Mouse (Mus musculus): ENCODE measurements at regions not wholly inside any gene's neighbourhood (a gene's known extent, or its start where the extent isn't known, plus 50 kb on each side); places are given as distances from the start of the nearest gene placed in this dataset.

DNA sequence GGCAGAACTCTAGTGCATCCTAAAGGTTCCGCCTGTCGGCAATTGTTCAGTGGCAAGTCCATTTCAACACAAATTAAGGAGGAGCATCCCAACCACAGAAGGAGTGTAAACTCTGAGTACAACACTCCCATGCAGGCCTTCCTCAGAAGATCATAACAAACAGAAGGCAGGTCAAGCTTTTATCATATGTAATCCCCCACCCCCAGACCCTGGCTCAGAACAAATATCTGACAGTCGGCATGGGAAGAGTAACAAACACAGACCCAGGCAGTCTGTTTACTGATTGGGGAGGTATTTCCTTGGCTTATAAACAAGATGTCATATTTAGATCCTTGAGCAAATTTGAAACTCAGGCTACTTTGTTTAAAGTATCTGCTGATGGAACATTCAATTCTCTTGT, 174.9 kb upstream of the Rnaseh2b start:
- DNase-seq = no peak

DNA sequence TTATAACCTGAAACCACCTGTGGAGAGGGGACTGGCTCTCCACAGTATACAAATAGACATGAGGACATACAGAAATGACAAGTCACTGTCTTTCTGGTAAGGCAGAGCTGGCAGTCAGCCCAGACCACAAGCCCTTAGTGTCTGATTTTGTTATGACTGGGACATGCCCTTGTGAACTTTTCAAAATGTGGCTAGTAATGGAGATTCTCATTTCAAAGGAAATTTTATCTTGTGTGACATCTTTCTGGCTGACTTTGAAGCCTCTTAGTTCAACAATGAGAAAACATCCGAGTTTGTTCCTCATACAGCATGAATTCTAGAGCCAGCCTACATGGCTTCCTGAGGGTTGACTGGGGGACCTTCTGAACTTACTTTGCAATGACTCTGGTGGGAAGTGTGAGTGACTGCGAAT, 173.8 kb upstream of the Rnaseh2b start:
- peak; percentile 47 to 74 for DNase-seq

- no peak for DNase-seq
These were observed 163.5 kb upstream of the Rnaseh2b start for GRCm38 (mm10) chr14:62128918-62129317.

DNA sequence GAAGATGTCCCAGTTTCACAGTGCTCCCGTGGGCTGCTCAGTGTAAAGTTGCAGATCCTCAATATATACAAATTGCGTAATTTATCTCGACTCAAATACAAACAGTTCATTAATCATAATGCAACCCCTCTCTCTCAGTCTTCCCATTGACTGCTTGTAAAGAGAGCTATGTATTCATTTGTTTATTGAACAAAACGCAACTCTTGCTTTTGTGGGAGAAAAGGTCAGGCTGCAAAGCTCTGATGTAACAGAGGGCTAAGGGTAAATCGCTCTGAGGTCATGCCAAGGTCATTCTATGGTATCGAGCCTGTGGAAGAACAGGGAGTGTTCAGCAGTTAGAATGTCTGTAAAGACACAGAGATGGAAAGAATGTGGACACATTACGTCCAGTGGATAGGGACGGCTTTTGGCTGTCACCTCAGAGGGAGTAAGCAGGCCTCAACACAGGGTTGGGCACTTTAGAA, 160.0 kb upstream of the Rnaseh2b start:
- DNase-seq = peak in 1 of 2 experiments; percentile 11

GRCm38 (mm10) chr14:62137981-62138380, 154.4 kb upstream of the Rnaseh2b start:
- DNase-seq = no peak

- no peak for DNase-seq
These were observed 147.9 kb upstream of the Rnaseh2b start for GRCm38 (mm10) chr14:62144385-62145030.

DNA sequence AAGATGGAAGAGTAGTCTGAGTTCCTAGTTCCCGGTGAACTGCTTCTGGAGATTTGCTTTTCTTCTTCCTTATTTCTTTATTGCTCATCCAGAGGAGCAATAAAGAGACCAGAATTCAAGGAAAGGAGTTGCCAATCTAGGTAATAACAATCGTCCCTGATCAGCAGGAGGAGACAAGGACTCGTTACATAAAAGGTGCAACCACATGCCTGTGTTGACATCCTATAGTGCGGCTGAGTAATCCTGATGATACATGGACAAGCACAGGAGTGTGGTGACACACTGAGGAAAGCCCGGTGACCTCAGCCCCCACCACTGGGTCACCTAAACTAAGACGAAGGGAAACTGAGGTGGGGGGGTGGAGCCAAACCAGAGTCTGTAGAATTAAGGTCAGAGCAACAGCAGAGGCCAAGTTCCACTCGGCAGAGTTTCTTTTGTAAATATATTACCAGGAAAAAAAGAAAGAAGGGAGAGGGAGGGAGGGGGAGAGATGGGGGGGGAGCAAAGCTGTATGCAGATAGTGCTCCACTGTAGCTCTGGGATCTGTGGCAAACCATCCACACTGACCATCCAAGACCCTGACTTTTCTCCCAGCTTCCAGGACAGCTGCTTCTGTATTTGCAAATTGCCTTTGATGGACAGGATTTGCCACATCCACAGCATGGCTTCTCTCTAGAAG, 135.2 kb upstream of the Rnaseh2b start:
- DNase-seq = no peak

- no peak for DNase-seq
These were observed 132.7 kb upstream of the Rnaseh2b start for GRCm38 (mm10) chr14:62159690-62160089.

- peak; percentile 74 to 88 for DNase-seq
These were observed 129.1 kb upstream of the Rnaseh2b start for GRCm38 (mm10) chr14:62163120-62163796.

DNA sequence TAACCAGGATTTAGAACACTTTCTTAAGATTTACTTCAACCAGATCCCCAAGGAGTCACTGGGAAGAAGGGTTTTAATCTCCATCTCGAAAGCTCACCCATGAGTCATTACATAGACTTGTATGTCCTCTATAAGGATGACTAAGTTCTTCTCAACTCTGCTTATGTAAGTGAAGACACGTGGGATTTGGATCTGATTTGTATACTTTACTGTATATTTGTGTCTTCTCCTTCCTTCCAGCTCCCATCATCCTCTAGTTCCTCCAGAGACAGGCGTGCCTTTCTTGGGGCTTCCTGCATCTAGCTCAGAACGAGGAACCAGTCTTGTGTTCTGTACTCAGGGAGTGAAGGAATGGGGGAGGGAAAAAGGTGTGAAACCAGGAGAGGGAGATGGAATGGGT, 127.5 kb upstream of the Rnaseh2b start:
- DNase-seq = no peak

DNA sequence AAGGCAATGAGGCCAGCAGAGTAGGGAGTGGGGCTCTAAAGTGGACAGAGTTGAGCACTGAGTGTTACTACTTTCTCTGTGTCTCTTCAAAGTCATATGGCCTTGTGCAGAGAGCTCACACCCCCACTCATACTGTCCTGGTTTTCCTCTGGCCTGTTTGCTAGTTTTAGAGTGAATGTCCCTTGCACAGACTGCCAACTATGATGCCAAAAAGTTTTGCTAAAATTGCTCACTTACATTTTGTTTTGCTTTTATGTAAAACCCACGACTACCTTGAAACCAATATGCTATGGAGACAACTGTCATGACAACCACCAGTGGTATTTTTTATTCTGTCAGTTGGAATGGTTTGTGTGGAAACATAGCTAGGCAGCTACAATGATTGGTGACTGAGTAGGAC, 126.4 kb upstream of the Rnaseh2b start:
- DNase-seq = no peak

GRCm38 (mm10) chr14:62166596-62166995, 125.8 kb upstream of the Rnaseh2b start:
- no peak for DNase-seq

DNA sequence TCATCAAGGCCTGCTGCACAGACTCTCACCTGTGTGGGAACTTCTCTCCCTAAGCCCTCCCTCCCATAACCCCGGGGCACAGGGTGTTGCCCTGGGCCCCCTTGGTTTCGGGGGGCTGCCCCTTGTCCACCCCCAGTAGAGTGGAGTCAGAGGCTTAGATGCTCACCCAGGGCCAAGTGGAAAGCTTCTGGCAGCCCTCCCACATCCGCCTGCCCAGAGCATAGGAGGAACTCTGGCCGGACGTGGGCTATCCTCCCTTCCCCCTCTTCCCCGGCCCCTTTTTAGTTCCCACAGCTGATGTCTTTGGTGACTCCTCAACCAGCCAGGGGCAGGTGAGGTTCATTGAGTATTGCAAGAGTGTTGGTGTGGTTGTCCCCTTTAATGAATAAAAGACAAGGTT, 125.3 kb upstream of the Rnaseh2b start:
- DNase-seq = peak; percentile 14 to 31

GRCm38 (mm10) chr14:62168711-62169110, 123.7 kb upstream of the Rnaseh2b start:
- DNase-seq = no peak

GRCm38 (mm10) chr14:62170385-62170784, 122.0 kb upstream of the Rnaseh2b start:
- no peak for DNase-seq

DNA sequence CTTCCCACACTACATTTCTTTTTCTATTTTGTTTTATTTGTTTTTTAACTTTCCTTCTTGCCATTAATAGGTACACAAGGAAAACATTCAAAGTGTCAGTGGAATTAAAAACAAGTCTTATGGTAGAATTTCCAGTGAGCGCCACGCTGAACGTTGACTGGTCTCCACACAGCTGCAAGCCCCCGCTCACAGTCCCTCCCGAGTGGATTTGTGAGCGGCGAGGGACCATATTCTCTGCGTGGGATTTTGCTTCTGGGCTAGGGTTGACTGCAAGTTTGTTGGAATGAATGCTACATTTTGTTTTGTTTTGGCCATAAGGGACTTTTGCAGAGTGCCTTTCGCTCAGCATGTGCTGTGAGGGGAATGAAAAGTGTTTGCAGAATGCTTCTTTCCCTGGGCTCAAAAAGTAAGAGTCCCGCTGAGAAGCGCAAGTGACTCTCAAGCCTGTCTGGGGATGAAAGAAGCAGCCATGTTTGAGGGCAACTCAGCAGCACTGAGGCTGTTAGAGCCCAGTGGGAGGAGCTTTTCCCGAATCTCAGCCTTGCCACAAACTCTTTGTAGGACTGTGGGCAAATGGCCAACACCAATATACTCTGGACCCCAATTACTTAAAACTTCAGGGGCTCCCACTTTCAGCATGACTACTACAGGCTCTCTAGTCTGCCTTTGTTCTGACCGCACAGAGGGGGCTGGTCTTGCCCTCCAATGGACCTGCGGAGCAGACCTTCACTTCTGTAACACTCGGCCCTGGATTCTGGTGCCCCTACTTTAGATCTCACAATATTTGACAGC, 120.9 kb upstream of the Rnaseh2b start:
- DNase-seq = no peak

DNA sequence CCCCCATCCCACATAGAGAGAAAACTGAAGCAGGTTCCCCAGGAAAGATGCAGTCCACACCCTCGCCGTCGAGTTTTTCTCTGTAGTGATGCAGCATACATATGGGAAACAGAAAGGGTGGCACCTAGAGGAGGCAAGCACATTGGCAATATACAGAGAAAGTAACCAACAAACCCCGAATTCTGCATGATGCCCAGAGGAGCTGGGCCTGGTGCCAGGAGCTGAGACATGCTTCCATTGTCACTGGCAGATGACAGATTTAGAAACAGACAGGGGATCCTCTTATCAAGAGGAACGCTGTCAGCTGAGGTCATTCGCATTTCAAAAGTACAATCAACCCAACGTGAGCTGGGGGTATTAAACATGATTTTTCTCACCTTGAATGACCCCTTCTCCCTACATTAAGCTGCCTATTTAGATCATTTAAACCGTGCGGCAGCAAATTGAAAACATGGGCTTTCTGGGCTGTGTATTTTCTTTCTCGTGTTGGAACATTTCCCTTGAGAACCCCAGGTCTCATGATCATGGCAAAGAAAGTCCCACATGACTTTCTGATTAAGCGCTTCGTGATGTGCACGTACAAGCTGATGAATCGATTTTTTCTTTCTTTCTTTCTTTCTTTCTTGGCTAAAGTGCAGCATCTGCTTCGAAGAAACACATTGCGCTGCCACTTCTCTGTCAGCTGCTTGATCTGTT, 118.4 kb upstream of the Rnaseh2b start:
- DNase-seq = peak; percentile 48 to 67

DNA sequence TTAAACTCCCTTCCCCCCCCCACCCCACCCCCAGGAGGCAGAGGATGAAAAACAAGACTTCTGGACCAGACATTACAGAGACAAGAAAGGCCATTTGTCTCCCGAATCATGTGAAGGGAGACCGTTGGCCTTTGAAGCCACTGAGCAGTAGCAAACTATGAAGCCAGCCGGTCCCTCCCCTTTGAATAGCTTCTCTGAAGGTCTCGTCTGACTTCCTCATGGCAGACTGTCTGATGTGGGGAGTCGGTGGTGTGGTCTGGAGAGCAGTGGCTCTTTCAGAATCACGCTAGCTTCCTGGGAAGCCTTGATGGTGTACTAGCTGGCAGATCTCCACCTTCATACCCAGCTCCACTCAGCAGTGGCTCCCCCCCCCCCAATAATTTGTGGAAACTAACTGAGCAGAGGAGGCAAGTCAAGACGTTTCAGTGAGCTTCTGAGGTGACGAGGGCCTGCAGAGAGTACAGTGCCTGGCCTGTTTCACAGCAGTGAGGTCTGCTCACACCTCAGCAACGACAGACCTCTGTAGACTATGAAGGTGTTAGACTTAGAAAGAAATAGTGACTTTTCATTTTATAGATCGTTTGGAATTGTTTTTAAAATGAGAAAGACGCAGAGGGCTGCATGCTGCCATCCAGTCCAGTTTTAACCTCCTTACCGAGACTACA, 116.9 kb upstream of the Rnaseh2b start:
- no peak for DNase-seq

- peak; percentile 40 to 53 for DNase-seq
These were observed 114.9 kb upstream of the Rnaseh2b start for GRCm38 (mm10) chr14:62177509-62177908.

DNA sequence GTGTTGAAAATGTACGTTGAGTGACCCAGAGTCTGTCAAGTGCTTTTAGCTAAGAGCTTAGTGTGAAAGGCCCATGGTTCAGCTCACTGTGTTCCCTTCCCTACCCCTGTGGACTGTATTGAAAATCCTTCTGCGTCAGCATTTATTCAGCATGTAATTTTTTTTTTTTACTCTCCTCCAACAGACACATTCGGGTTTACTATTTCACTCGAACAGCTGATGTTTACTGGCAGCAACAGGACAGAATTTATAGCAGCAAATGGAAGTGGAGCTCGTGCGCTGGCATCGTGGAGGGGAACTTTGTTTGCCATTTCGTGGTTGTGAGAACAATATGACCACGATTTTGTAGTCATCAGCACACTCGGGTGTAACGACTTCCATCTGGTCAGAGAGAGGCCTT, 105.0 kb upstream of the Rnaseh2b start:
- DNase-seq = no peak

GRCm38 (mm10) chr14:62188147-62188885, 104.1 kb upstream of the Rnaseh2b start:
- DNase-seq = peak in 1 of 2 experiments; percentile 30
